Mouse (Mus musculus) mouse trophoblast stem cell (cell line): Measurements from ENCODE around the gene Arhgap15.
"Not testable (repeated sequence)": the region's sequence is repeated elsewhere in the genome, so short reads cannot be mapped to it uniquely, and the experiment has no call there.

Source experiments
- in situ Hi-C, 2 experiments: fragments of 300-500 bp; cut with MseI, MboI; formaldehyde crosslinking; loops; 2 replicates in 1 of 2; 3 replicates in 1 of 2; pipeline ENCODE4 v1.15.1; 2025

Gene Arhgap15

GRCm38 (mm10) chr2:43748287-43748983 lies at the start of gene Arhgap15:
Arhgap15 (plus strand) TSS chr2:43748824.
- in situ Hi-C loops: no loop called here

GRCm38 (mm10) chr2:43712611-43713138 lies 35.9 kb upstream of the Arhgap15 start:
- in situ Hi-C loops: no loop called here

- in situ Hi-C loops: loop anchor here (5.0 to 10.0 kb wide), 3 partner anchors 130 to 182 kb away; no protein-coding TSS in a partner anchor
These were observed 26.0 kb upstream of the Arhgap15 start for GRCm38 (mm10) chr2:43722446-43723103.

GRCm38 (mm10) chr2:43723104-43723541 lies 25.5 kb upstream of the Arhgap15 start:
- in situ Hi-C loops: loop anchor here (5.0 to 10.0 kb wide), 3 partner anchors 129 to 182 kb away; no protein-coding TSS in a partner anchor

- in situ Hi-C loops: loop anchor here (10.0 kb wide), 2 partner anchors 128 to 178 kb away; no protein-coding TSS in a partner anchor
These were observed 21.4 kb upstream of the Arhgap15 start for GRCm38 (mm10) chr2:43727181-43727580.

- in situ Hi-C loops: loop anchor here (10.0 kb wide), 2 partner anchors 127 to 177 kb away; no protein-coding TSS in a partner anchor
These were observed 20.9 kb upstream of the Arhgap15 start for GRCm38 (mm10) chr2:43727693-43728092.

- in situ Hi-C loops: loop anchor here (10.0 kb wide), 2 partner anchors 126 to 176 kb away; no protein-coding TSS in a partner anchor
These were observed 19.8 kb upstream of the Arhgap15 start for GRCm38 (mm10) chr2:43728831-43729230.

- in situ Hi-C loops: no loop called here
These were observed 16.2 kb upstream of the Arhgap15 start for GRCm38 (mm10) chr2:43732396-43732795.

- in situ Hi-C loops: not testable (repeated sequence)
These were observed 13.6 kb upstream of the Arhgap15 start for GRCm38 (mm10) chr2:43735071-43735470.

- in situ Hi-C loops: no loop called here
These were observed 11.1 kb upstream of the Arhgap15 start for GRCm38 (mm10) chr2:43737546-43737945.

- in situ Hi-C loops: no loop called here
These were observed 10.0 kb upstream of the Arhgap15 start for GRCm38 (mm10) chr2:43738562-43739112.

- in situ Hi-C loops: no loop called here
These were observed 9.3 kb upstream of the Arhgap15 start for GRCm38 (mm10) chr2:43739190-43739818.

- in situ Hi-C loops: no loop called here
These were observed 697 bp downstream of the Arhgap15 start for GRCm38 (mm10) chr2:43749321-43749720.

GRCm38 (mm10) chr2:43755899-43756298 lies 7.3 kb downstream of the Arhgap15 start:
- in situ Hi-C loops: no loop called here

- in situ Hi-C loops: no loop called here
These were observed 8.0 kb downstream of the Arhgap15 start for GRCm38 (mm10) chr2:43756626-43757025.

GRCm38 (mm10) chr2:43761735-43762134 lies 13.1 kb downstream of the Arhgap15 start:
- in situ Hi-C loops: no loop called here

GRCm38 (mm10) chr2:43763279-43763678 lies 14.7 kb downstream of the Arhgap15 start:
- in situ Hi-C loops: no loop called here

- in situ Hi-C loops: no loop called here
These were observed 15.8 kb downstream of the Arhgap15 start for GRCm38 (mm10) chr2:43764456-43764855.

GRCm38 (mm10) chr2:43766200-43766599 lies 17.6 kb downstream of the Arhgap15 start:
- in situ Hi-C loops: no loop called here

- in situ Hi-C loops: no loop called here
These were observed 21.4 kb downstream of the Arhgap15 start for GRCm38 (mm10) chr2:43769850-43770570.

GRCm38 (mm10) chr2:43772640-43773039 lies 24.0 kb downstream of the Arhgap15 start:
- in situ Hi-C loops: no loop called here
